Mouse (Mus musculus): ENCODE measurements around the gene Grk2.

Grk2 gene

DNA sequence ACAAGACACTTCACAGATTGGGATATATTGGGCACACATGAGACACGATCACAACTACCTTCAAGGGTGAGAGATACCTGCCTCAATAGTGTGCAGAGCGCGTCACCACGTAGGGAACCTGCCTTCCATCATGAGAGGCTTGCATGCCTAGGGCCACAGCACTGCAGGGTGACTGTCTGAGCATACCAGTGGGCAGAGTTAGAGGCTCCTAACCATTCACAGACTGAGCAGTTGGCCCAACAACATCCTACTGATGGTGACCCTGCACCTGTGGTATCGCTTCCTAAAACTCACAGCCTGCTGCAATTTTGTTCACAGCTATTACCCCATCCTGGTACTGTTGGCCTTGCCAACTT lies 2.4 kb downstream of the Grk2 start:
- peak; percentile 89 for DNase-seq (ENCODE audit: low read depth, low spot score)

DNA sequence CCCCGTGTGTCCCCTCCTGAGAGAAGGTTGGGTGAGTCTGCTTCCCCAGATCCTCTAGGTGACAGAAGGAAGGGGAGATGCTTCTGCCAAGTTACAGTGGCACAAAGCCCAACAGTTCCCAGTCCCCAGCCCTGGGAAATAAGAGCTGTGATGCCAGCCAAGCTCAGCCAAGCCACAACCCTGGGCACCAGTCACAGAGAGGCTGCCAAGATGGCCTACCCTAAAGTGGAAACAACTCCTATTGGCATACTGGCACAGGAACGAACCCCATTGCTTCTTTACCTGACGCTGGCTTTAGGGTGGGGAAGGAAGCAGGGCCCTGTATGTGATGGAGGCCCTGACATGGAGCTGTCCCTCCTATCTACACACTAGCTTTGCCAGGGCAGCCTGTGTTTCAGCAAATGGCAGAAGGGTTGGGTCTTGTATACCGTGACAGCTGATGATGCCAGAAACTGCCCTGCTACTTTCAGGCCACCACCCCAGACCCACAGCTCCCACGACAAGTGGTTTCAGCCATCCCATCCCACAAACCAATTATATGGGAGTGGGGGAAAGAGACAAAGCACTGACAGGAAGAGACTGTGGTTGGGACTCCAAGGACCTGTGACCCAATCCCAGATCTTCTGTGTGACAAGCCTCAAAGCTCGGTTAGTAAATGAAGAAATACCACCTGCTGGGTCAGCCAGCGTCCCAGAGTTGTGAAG lies 2.9 kb downstream of the Grk2 start:
- DNase-seq (ENCODE audit: low read depth, low spot score), result no peak

DNA sequence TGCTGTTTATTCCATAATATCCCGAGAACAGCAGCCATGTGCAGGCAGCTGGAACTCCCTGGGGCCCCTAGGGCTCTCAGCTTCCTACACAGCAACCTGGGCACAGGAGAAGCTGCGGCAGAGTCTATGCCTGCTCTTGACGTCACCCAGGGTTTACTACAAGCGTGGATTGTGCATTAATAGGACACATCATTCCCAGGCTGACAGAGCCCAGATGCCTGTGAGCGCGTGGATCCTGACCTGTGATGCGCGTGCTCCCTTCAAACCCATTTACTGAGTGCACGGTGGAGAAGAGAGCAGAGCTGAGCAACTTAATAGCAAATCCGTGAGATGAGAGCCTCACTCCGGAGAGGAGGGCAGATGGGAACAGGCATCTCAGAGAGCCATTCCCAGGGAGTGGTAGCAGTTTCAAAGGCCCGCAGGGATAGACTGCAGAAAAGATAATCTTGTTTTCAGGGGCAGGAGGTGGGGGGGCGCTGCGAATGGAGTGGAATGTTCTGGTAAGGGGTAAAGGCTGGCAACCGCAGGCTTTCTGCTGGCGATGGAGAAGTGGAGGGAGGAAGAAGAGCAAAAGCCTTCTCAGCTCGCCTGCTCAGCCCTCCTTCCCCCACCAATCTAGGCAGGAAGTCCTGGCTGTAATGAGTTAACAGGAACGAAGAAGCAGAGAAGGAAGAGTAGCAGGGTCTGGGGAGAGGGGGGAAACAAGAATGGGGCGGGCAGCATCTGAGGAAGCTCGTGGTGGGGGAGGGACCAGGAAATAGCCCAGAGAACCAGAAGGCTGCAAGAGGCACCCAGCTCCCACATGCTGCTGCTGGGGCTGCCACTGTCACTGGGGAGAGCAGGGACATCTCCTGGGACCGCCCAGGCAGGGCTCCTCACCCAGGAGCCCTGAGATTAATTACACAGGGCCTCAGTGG lies 4.0 kb downstream of the Grk2 start:
- DNase-seq (ENCODE audit: low read depth, low spot score), result peak; percentile 77

DNA sequence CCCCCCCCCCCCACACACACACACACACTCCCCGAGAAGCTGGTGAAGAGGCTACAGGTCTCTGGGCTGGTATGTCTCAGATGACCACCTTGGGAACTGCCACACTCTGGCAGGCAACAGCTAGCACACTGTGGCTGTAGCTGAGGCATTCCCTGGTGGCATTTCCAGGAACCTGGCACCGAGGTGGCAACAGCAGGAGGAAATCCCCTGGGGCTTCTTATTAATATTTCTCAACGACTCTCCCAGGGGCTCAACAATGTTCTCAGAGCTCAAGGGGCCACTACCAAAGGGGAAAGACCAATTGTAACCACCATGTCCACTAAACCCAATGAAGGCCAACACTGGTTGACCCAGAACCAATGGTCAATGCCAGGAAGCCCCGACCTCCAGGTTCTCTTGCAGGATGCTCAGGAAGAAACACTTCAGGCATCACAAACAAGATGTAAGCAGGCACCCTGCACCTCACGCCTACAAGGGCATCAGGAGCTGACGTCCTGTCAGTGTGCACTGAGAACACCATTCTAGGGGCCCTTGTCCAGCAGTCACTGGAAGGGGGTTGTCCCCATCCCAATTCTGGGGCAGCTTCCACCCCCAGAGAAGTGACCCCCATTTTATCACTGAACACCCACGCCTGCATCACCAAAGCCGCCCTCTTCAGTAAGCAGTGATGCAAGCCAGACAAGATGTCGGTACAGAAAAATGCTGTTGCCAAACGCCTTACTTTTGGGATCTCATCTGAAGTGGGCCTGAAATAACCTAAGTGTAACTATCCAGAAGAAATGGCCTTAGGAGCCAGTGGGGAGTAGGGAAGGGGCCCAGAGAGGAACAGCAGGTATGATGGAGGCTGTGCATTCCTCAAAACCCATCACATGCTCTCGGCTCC lies 4.9 kb downstream of the Grk2 start:
- DNase-seq (ENCODE audit: low read depth, low spot score), result no peak

DNA sequence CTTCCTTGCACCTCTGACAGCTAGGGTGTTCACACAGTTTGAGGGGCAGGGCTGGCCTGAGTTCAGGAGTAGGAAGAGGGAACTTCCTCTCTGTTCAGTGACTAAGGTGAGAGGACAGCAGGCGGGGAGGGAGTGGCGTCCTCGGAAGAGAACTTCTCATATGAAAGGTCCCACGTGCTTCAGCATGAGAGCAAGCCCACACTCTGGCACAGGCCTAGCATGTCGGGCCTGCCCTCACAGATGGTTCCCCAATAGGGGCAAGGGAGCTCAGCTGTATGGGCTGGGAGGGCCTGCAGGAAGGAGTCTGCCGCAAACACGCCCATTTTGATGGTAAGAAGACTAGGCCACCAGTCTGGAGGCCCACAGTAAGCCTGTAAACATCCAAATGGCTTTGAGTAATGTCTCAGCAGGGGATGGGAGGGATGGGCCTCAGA lies 5.7 kb downstream of the Grk2 start:
- DNase-seq (ENCODE audit: low read depth, low spot score), result peak; percentile 90

DNA sequence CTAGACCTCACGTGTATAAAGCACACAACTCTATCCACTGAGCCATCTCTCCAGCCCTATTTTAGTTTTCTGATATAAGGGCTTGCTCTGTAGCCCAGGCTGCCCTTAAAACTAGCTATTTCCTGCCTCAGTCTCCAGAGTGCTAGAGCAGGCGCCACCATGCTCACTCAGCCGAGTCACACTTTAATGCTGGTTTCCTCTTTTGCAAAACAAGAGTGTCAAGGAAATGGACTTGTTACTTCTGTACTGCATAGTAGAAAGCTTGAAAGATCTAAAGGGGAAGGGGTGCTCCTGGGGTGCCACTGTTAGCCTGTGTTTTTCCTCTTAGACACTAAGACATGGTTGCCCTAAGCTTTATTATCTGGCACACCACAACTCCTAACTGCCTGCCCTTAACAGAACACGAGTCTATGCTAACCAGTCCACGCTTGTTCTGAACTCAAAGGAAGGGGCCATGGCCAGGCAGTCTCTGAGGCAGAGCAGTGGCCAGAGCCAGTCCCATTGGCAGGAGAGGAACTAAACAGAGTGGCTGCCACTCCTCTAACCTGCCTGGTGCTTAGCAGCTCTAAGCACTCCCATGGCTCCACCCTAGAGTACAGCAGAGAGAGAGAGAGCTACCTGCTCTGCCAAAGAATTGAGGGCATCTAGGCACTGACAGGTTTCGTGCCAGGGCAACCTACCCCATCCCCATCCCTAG lies 6.3 kb downstream of the Grk2 start:
- peak; percentile 79 for DNase-seq (ENCODE audit: low read depth, low spot score)

DNA sequence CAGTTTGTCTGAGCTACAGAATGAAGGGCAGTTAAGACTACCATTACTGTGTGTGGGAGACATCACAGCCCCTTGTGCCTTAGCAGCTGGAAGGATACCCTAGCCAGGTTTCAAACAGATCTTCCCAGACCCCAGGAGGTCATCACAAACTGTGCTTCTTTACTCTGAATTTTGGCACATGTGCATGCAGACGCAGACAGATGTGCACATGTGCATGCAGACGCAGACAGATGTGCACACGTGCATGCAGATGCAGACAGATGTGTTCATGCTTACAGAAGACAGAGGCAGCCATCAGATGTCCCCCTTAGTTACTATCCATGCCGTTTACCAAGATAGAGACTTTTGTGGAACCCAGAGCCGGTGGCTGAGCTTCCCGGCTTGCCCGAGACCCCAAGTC lies 6.9 kb downstream of the Grk2 start:
- DNase-seq (ENCODE audit: low read depth, low spot score), result no peak

DNA sequence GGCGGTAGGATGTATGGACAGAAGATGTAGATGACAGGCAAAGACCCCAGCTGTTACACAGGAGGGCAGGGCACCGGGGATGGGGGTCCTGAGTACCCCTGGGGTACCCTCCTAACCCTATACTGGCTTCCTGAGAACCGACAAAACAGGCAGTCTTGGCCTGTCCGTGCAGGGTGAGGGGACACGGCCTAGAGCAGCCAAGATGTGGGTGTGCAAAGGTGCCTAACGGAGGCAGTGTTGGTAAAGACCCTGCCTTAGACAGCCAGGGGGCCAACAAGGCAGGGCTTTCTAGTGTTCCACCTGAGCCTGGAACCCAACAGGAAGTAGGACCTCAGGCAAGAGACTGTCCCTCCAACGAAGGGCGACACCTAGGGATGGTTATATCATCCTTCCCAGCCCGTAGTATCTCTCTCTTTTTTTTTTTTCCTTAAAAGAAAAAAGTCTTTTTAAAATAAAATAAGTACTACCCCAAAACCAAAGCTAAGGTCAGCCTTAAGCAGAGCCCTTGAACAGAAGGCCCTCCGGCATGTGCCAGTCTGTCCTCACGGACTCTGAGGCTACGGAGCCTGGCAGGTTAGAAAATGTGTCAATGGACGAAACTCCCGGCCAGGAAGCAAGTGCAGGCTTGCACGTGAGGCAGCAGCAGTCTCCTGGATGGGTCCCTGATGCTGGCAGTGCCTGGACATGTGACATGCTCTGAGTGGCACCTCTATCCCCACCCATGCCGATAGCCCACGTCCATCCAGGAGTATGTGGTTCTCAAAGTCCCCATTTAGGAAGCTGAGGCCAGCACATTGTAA lies 7.5 kb downstream of the Grk2 start:
- DNase-seq (ENCODE audit: low read depth, low spot score), result no peak

DNA sequence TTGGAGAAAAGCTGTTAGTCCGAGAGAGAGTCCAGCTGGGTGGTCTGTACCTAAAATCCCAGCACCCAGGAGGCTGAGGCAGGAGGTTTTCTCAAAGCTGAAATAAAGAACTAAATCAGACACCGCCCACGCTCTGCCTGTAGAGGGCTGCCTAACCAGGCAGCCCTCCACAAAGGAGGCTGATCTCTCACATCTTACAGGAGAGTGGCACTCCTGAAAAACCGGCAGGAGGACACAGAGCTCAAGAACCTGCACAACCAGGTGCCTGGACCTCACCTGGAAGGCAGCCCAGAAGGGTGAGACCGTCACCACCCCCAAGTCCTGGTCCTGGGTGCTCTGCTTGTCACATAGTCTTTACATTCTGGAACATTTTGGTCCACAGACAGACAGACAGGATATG lies 8.2 kb downstream of the Grk2 start:
- peak; percentile 47 for DNase-seq (ENCODE audit: low read depth, low spot score)

DNA sequence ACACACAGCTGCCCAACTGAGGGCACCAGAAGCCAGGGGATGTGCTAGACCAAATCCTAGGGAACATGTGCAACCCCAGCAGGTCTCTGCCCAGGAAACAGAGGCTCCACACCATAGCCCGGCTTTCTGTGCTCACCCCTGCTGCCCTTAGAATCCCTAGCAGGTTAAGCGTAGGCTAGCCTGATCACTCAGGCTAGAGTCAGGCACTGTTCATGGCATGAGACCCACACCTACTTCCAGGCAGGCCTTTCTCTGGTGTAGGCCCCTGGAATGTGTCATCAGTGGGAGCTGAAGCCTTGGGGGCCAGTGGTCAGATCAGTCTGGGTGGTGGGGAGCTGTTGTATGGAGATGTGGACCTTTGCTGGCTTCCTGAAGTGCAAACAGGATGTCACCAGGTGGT lies 9.4 kb downstream of the Grk2 start:
- no peak for DNase-seq (ENCODE audit: low read depth, low spot score)

DNA sequence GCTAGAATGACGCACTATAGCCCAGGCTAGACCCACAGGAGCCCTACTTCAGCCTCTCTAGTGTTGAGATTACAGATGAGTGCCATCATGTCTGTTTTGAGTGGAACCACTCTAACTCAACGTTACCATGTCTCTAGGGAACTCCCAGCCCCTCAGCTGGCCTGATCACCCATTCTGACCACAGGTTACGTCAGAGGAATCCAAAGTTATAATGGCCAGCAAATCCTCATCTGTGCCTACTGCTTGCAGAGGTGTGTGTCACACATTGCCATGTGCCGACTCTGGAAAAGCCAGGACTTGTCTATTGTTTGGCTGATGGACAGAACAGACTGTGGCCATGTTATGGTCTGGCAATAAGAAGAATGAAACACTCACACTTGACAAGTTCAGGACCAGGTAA lies 10.6 kb downstream of the Grk2 start:
- DNase-seq (ENCODE audit: low read depth, low spot score), result no peak

DNA sequence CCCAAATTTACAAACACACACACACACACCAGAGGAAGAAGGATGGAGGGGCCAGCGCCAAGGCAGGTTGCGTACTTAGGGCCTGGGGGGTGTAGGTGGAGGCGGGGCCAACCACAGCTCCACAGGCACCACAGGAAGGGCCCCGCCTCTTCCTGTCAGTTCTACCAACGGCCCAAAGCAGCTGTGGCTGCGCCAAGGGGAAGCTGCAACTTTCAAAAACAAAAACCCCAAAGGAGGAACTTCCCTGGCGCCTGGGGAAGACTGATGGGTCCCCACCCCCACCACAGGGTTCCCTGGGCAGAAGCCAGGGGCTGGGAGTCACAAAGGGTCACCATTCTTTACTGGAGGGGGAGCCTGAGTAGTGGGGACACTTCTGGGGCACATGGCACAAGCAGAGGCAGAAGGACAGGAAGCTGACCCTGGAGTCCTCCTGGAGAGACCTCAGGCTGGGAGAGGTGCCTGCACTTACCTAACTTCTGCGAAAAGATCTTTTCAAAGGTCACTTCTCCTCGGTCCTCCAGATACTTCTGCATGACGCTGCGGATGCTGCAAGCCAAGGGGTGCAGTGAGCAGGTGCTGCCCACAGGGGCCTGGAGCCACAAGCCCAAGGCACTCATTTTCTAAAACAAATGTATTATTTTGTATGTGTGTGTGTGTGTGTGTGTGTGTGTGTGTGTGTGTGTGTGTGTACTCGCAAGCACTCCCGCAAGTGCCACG lies 11.5 kb downstream of the Grk2 start:
- peak; percentile 93 for DNase-seq (ENCODE audit: low read depth, low spot score)

DNA sequence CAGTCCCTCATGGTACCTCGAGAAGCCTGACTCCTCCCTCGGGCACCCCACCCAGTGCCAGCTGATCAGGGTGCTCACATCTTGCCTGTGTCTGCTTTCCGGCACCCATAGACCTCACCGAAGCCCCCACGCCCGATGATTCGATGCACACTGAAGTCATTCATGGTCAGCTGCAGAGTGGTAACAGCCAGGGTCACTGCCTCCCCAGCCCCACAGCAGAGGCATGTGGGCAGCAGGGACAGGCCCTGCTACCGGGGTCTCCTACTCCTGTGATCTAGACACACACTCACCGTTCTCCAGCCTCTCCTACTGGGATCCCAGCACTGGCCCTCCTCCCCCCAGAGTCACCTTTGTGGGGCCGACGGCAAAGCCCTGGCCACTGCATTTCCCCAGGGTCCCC lies 14.9 kb downstream of the Grk2 start:
- no peak for DNase-seq (ENCODE audit: low read depth, low spot score)

DNA sequence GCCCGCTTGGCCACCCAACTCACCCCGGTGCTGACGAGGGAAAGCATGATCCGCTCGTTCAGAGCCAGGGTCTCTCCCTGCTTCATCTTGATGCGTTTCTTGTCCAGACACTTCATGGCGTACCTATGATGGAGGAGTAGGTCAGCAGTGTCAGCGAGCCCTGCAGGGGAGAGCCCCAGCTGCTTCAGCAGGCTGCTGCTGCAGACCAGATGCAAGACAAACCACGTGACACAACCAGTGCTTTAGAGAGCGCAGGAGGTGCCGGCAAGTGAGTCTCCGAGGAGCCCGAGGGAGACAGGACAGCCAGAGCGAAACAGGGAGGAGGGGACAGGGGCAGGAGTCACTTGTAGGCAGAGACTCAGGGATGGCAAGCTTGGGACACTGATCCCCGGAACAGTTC lies 15.3 kb downstream of the Grk2 start:
- no peak for DNase-seq (ENCODE audit: low read depth, low spot score)

DNA sequence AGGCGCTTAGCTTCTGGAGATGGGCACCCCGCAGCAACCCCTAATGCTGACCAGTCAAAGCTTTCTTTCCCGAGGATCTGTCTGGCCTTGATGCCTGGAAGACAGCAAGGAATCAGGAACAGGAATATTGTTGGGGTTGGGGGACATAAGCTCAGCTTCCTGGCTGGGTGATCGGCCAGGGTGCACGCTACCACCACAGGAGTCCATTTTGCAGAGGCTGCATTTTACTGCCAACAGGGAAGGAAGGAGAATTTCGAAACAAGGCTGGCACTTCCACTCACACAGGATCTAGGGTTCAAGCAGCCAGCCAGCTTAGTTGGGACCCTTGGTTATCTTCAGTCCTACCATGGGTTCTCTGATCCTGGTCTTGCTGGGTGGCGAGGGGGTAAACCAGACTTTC lies 22.4 kb downstream of the Grk2 start:
- DNase-seq (ENCODE audit: low read depth, low spot score), result peak; percentile 40

DNA sequence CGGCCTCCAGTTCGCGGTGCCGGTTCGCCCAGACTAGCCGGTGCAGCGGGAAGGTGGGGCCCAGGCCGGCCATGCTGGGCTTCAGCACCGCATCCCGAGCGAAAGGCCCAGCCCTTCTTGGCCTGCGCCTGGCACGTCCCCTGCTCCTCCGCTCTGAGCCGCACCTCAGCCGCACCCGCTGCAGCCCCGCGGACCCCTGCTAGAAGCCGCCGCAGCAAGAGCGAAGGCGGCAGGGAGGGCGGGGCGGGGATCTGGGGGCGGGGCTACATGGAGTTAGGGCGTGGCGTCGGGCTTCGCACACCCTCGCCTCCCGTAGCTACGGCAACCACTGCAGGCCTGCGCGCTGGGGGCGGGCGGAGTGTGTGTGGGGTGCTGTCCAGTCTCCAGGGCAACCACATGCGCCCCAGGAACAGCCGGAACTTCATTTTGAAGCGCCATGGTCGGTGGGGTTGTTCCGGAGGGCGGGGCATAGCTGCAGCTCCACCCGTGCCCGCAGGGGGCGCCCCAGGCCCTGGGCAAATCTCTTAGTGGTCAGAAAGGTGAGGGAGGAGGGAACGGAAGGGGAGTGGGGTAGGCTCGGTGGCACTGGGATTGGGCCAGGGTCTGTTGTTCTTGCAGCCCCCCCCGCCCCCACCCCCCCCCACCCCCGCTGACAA lies 23.0 kb downstream of the Grk2 start, which contains the start of gene Ankrd13d:
Ankrd13d (minus strand) TSS at position 240 of the 656 bp plus-strand sequence.
- DNase-seq (ENCODE audit: low read depth, low spot score), result peak; percentile 96

DNA sequence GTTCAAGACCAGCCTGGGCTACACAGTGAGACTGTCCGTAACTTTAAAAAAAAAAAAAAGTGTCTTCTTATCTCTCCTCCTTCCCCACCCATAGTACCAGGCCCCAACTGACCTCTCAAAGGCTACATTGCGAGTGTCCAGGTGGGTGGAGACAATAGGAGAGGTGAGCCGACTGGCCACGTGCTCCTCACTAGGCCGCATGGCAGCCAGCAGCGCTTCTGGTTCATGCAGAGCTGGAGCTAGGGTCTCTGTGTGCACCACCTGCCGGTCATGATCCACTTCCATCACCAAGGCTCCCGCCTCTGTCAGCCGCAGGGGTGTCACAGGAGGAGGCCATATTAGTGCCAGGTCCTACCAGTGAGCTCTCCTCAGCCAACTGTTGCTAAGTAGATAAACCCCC lies 25.6 kb downstream of the Grk2 start:
- no peak for DNase-seq (ENCODE audit: low read depth, low spot score)

DNA sequence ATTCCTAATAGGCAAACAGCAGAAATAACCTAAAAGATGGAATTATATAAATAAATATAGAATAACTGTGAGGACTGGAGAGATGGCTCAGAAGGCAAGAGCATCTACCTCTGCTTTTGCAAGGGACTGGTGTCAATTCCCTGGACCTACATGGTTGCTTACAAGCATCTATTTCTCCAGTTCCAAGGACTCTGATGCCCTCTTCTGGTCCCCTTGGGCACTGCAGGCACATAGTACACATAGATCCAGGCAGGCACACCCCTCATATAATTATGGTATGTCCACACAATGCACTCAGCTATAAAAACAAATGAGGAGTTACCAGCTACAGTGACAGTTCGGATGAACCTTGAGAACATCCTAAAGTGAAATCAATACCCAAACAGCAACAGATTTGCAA lies 26.5 kb downstream of the Grk2 start:
- DNase-seq (ENCODE audit: low read depth, low spot score), result peak; percentile 53

DNA sequence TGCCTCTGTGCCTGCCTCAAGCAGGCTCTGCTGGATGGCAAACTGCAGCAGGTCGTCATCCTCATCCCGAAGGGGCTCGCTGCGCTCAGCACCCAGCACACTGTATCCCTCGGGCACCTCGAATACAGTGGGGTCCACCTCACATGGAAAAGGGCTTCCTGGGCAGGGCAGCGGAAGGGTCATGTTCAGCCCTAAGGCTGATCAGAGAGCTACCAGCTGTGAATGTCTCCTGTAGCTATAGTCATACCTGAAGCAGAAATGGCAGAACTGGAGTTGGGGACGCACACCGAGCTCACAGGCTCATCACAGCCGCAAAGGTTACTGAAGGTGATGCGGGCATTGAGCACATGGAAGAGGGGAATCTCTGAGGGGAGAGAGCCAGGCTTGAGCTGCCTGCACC lies 35.0 kb downstream of the Grk2 start:
- DNase-seq (ENCODE audit: low read depth, low spot score), result no peak
